Mouse (Mus musculus) limb, embryonic 10.5 days (tissue): Measurements from ENCODE around the gene Abhd16a. TPM values are rescaled to one million over a fixed set of nuclear protein-coding genes. Genes with fewer than 3 reads are reported as not detected.

Experiments used
- DNase-seq: peaks from one replicate; pipeline ENCODE4 v3.0.0-alpha.2; 2017; ENCODE audit warnings: low spot score
- H3K27ac ChIP-seq: fragments of 300-500 bp; sonication (generic); 2 replicates; pipeline ENCODE4 v1.5.1; 2016; ENCODE audit warnings: mild to moderate bottlenecking
- H3K27me3 ChIP-seq: fragments of 300-500 bp; sonication (generic); 2 replicates; pipeline ENCODE4 v1.6.1; 2016; ENCODE audit warnings: low read depth, mild to moderate bottlenecking; ENCODE audit not compliant: poor library complexity, severe bottlenecking
- H3K36me3 ChIP-seq: fragments of 300-500 bp; sonication (generic); 2 replicates; pipeline ENCODE4 v1.6.1; 2016; ENCODE audit warnings: mild to moderate bottlenecking, moderate library complexity
- H3K4me1 ChIP-seq: fragments of 300-500 bp; sonication (generic); 2 replicates; pipeline ENCODE4 v1.6.1; 2016
- H3K4me3 ChIP-seq: fragments of 300-500 bp; sonication (generic); 2 replicates; pipeline ENCODE4 v1.5.1; 2016; ENCODE audit warnings: mild to moderate bottlenecking, moderate library complexity
- H3K9me3 ChIP-seq: fragments of 300-500 bp; sonication (generic); replicated peaks from 2 replicates; pipeline ENCODE4 v1.6.1; 2016; ENCODE audit warnings: mild to moderate bottlenecking
- WGBS: fragments of 180-500 bp; shearing (Covaris S2); methylation state at CpG from one replicate; pipeline ENCODE4 v1.1.7; 2016; 5-methylcytosine and 5-hydroxymethylcytosine counted together
- polyA plus RNA-seq: library from polyadenylated mRNA; unstranded; fragments of >200 nt; fragmentation: Nextera tagmentation; extraction: Ambion mirVana; gene quantifications from 2 replicates; pipeline ENCODE4 v1.2.1, GENCODE M21; 2016

The Abhd16a gene
- 53.3 and 63.6 TPM in 2 replicates for polyA plus RNA-seq

- H3K9me3 ChIP-seq: no peaks in the 10 kb centered on the region
- peak within 1 kb of the TSS; percentile 78 for H3K4me3 ChIP-seq
- peak within 1 kb of the TSS; percentile 98 for H3K27ac ChIP-seq
- 3% methylated on average over 67 of the region's 67 CpGs for WGBS
- DNase-seq: peak; percentile 97
- peaks cover 36% of the 10 kb centered on the region for H3K36me3 ChIP-seq
- peaks cover 11% of the 10 kb centered on the region for H3K4me1 ChIP-seq
- H3K27me3 ChIP-seq: no peaks in the 10 kb centered on the region
These were observed at the start of gene Abhd16a for GRCm38 (mm10) chr17:35088825-35089644. Gene Abhd16a, plus strand, starts transcription at chr17:35089263.

- Histone ChIP-seq H3K9me3 (no peaks in the 10 kb centered on the region), H3K4me3 (no peak overlapping the region), H3K27me3 (no peaks in the 10 kb centered on the region), H3K36me3 (no peaks in the 10 kb centered on the region), H3K27ac (no peak overlapping the region; the same call in 1 of the 2 replicates), H3K4me1 (peaks cover 42% of the 10 kb centered on the region)
- no peak for DNase-seq
- 86% methylated on average over 4 of the region's 4 CpGs for WGBS
These were observed 45.3 kb upstream of the Abhd16a start for GRCm38 (mm10) chr17:35043794-35044193.

- Histone ChIP-seq H3K27me3 (no peaks in the 10 kb centered on the region), H3K27ac (peak overlapping the region; percentile 97), H3K9me3 (no peaks in the 10 kb centered on the region), H3K4me1 (peaks cover 55% of the 10 kb centered on the region), H3K36me3 (no peaks in the 10 kb centered on the region), H3K4me3 (peak overlapping the region; percentile 70)
- DNase-seq: peak; percentile 28
- WGBS: 86% methylated on average over 7 of the region's 7 CpGs
These were observed 43.9 kb upstream of the Abhd16a start for GRCm38 (mm10) chr17:35044904-35045806.

GRCm38 (mm10) chr17:35045807-35046680 lies 43.0 kb upstream of the Abhd16a start:
- Histone ChIP-seq H3K9me3 (no peaks in the 10 kb centered on the region), H3K4me3 (peak overlapping the region; percentile 70), H3K4me1 (peaks cover 64% of the 10 kb centered on the region), H3K27ac (peak overlapping the region; percentile 97), H3K27me3 (no peaks in the 10 kb centered on the region), H3K36me3 (no peaks in the 10 kb centered on the region)
- no peak for DNase-seq
- WGBS: 5% methylated on average over 48 of the region's 48 CpGs

- DNase-seq: peak; percentile 99
- H3K4me1 ChIP-seq: peaks cover 72% of the 10 kb centered on the region
- H3K4me3 ChIP-seq: peak within 1 kb of the TSS; percentile 70
- H3K9me3 ChIP-seq: no peaks in the 10 kb centered on the region
- H3K27me3 ChIP-seq: no peaks in the 10 kb centered on the region
- 3% methylated on average over 33 of the region's 33 CpGs for WGBS
- no peaks in the 10 kb centered on the region for H3K36me3 ChIP-seq
- peak within 1 kb of the TSS; percentile 97 for H3K27ac ChIP-seq
These were observed 42.2 kb upstream of the Abhd16a start, which contains the start of gene Msh5 for GRCm38 (mm10) chr17:35046681-35047455. Gene Msh5, minus strand, starts transcription at chr17:35046745.

GRCm38 (mm10) chr17:35047688-35048087 lies 41.4 kb upstream of the Abhd16a start:
- DNase-seq: no peak
- WGBS: 52% methylated on average over 1 of the region's 1 CpGs
- Histone ChIP-seq H3K4me3 (no peak overlapping the region), H3K27ac (peak overlapping the region; percentile 97), H3K4me1 (peaks cover 81% of the 10 kb centered on the region), H3K9me3 (no peaks in the 10 kb centered on the region), H3K27me3 (no peaks in the 10 kb centered on the region), H3K36me3 (peaks cover 6% of the 10 kb centered on the region)

- WGBS: 41% methylated on average over 11 of the region's 11 CpGs
- H3K4me3 ChIP-seq: no peak overlapping the region
- DNase-seq: no peak
- H3K27me3 ChIP-seq: no peaks in the 10 kb centered on the region
- peaks cover 81% of the 10 kb centered on the region for H3K4me1 ChIP-seq
- peak overlapping the region; percentile 97 for H3K27ac ChIP-seq
- H3K36me3 ChIP-seq: peaks cover 13% of the 10 kb centered on the region
- H3K9me3 ChIP-seq: no peaks in the 10 kb centered on the region
These were observed 40.7 kb upstream of the Abhd16a start for GRCm38 (mm10) chr17:35048149-35048931.

GRCm38 (mm10) chr17:35048932-35049440 lies 40.1 kb upstream of the Abhd16a start:
- Histone ChIP-seq H3K9me3 (no peaks in the 10 kb centered on the region), H3K27ac (peak overlapping the region; percentile 95), H3K4me3 (no peak overlapping the region), H3K27me3 (no peaks in the 10 kb centered on the region), H3K4me1 (peaks cover 80% of the 10 kb centered on the region), H3K36me3 (peaks cover 19% of the 10 kb centered on the region)
- 85% methylated on average over 5 of the region's 5 CpGs for WGBS
- DNase-seq: no peak

GRCm38 (mm10) chr17:35049561-35050016 lies 39.5 kb upstream of the Abhd16a start, which contains the start of gene Clic1:
Gene Clic1, plus strand, starts transcription at chr17:35049966.
- 2% methylated on average over 11 of the region's 11 CpGs for WGBS
- no peaks in the 10 kb centered on the region for H3K27me3 ChIP-seq
- peak within 1 kb of the TSS; percentile 95 for H3K27ac ChIP-seq
- DNase-seq: peak; percentile 83
- peaks cover 25% of the 10 kb centered on the region for H3K36me3 ChIP-seq
- H3K4me3 ChIP-seq: peak within 1 kb of the TSS; percentile 76
- H3K4me1 ChIP-seq: peaks cover 77% of the 10 kb centered on the region
- H3K9me3 ChIP-seq: no peaks in the 10 kb centered on the region

GRCm38 (mm10) chr17:35050126-35050750 lies 38.8 kb upstream of the Abhd16a start:
- Histone ChIP-seq H3K9me3 (no peaks in the 10 kb centered on the region), H3K27ac (peak overlapping the region; percentile 95), H3K27me3 (no peaks in the 10 kb centered on the region), H3K4me3 (peak overlapping the region; percentile 76), H3K4me1 (peaks cover 72% of the 10 kb centered on the region), H3K36me3 (peaks cover 32% of the 10 kb centered on the region)
- DNase-seq: peak; percentile 81
- WGBS: 1% methylated on average over 27 of the region's 27 CpGs
